Mouse (Mus musculus) right cerebral cortex, postnatal 25 days (tissue): ENCODE results near the gene Ncoa7.
"Not testable (repeated sequence)": the region's sequence is repeated elsewhere in the genome, so short reads cannot be mapped to it uniquely, and the experiment has no call there.

ENCODE experiments used
- DNase-seq: peaks from one replicate; pipeline ENCODE4 v3.0.0; 2022

Gene Ncoa7

DNA sequence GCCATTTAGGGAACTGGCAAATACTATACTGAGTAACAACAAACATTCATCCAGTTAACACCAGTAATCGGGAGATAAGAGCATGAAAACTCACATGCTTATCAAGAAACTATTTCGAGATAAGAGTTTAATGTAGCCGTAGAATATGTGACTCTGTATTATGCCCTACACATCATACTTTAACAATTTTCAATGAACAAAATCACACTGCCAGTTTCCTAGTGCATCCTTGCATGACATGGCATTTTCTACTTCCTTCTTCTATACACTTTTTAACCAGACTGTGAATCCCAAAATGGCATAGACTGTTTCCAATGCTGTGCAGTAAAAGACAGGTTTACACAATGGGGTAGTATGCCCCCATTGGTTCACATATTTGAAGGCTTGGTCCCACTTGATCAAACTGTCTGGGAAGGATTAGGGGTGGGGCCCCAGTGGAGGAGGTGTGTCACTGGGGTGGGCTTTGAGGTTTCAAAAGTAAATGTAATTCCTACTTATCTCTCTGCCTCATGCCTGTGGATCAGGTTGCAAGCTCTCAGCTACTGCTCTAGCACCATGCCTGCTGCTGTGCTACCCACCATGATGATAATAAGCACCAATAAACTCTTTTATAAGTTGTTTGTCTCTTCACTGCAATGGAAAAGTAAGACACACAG lies 15.3 kb downstream of the Ncoa7 start:
- no peak for DNase-seq

DNA sequence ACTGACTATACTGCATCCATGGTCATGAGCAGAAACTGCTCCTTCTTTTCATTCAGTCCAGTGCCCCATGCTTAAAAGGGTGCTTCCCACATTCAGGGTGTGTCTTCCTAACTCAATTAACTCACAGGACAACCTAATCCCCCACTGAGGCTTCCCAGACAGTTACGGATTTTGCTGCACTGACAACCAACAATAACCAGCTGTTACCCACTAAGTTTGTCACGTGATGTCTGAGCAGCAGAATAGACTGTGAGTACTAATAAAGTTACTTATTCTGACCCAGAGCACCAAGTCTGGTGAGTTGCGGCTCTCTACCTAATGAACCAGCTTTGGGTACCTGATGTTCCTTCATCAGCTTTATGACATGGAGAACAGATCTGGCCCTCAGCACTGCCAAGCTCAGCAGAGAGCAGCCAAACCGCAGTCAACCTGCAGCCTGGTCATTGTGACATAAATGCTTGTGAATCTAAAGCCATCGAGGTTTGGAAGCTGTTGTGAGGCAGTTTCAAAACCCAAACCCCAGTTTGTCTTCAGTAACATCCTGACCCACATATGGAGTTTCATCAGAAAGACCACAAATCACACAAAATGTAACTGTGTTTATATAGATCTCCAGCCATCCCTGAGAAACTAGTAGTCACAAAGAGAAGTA lies 16.9 kb downstream of the Ncoa7 start:
- no peak for DNase-seq

DNA sequence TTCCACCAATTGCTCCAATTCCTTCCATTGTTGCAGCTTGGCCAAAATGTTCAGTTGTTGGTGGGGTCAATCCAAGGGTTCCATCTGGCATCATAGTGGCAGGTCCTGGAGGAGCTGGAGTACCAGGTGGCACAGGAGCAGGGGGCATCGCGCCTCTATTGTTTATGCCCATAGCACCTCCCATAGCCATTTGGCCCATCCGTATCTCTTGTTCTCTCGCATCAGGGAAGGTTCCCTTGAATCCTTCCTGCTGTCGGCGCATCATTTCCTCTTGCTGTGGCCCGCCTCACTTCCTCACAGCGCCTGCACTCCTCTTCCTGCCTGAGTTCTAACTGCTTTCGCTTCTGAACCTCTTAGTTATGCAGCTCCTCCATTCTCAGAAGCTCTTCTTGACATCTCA lies 22.2 kb downstream of the Ncoa7 start:
- not testable (repeated sequence) for DNase-seq

GRCm38 (mm10) chr10:30778240-30778639 lies 24.9 kb downstream of the Ncoa7 start:
- DNase-seq, result no peak

DNA sequence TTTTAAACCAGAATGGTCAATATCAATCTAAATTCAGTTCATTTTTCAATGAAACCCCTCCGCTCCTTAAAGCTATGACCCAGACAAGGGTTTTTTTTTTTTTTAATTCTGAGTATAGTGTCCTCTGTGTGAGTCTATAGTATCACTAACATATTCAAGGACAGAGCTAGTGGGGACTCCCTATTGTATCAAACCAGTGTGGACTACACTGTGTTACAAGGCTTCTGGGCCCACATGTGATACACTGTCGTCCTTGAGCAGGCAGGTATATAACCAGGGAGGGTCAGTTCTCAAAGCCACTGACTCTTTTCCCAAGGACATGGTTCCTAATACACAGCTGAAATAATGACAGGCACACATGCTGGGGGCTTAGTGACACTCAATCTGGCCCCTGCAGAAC lies 27.1 kb downstream of the Ncoa7 start:
- DNase-seq, result no peak

- no peak for DNase-seq
These were observed 27.6 kb downstream of the Ncoa7 start for GRCm38 (mm10) chr10:30775568-30775967.

DNA sequence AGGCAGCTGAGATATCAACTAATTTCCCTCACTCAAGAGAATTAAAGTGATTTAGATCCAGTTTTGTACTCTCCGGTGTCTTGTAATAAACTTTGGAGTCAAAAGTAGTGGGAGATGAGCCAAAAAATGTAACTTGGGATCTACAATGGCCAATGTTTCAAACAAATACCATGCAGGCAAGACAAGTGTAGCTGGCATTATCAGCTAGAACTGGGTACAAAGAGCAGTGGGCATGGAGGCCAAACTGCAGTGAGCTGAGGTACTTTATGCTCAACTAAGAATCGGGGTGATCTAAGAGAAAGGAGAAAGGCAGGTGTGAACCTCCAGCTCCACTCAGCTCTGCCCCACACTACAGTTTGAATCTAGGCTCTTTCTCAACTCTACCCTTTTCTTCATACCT lies 28.7 kb downstream of the Ncoa7 start:
- DNase-seq, result no peak

GRCm38 (mm10) chr10:30773181-30773580 lies 29.9 kb downstream of the Ncoa7 start:
- DNase-seq, result no peak

DNA sequence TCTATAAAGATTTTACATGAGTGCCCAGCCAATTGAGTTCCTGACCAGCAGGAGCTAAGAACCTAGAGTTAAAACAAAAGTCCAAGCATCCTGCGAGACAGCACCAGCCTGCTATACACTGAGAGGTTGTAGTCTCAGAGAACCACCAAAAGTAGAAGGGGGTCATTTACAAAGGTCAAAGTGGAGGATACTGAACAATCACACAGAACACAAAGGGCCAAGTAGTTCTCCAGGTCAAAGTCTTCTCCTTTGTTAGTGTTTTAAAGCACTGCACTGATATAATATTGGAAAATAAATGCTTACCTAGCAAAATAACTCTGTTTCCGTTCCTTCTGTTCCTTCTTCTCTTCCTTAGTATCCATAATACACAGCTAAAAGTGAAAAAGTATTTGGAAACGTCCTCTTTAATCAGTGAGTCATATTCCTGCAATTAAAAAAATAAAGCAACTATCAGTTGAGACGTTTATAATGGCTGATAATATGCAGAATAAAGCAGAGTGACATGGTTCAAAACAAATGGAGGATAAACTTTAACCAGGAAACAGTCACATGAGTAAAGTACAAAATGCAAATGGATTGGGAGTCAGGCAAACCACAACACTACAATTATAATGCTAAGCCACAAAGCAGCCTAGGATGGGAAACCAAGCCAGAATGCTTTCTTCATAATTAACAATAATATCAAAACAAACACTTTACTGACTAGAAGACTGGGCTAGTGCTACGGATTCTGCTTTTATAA lies 31.5 kb downstream of the Ncoa7 start:
- no peak for DNase-seq

DNA sequence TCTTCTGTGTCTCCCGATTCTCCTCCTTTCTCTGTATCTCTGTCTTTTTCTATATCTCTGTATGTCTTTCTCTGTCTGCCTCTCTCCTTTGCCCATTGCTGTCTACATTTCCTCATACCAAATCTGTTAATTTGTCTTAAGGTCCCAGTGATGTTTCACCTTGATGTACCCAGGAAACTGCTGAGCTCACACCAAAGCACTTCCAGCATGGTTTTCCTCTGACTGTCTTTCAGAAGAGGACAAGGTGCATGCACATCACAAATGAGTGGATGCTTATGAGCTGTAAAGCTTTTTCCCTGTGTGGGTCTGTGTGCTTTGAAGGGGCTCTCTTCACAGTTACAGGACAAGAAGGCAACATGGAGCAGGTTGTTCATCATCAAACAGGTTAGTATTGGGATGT lies 34.3 kb downstream of the Ncoa7 start:
- no peak for DNase-seq

DNA sequence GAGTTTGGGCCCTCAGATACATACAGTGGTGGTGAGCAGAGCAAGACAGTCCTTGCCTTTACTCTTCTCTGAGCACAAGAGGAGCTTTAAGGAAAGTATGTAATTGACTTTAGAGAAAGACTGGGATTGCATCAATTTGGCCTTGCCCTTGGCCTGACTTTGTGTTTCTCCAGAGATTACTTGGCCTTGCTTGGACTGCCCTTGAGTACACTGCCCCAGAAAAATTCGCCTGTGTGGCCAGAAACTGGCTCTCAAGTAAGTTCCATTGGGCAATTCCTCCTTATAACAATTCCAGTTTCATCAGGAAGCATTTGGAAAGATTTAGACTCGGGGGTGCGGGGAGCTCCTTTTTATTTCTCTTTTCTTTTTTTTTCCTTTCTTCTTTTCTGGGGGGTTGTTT lies 34.9 kb downstream of the Ncoa7 start:
- no peak for DNase-seq

- no peak for DNase-seq
These were observed 39.9 kb downstream of the Ncoa7 start for GRCm38 (mm10) chr10:30763179-30763770.

- no peak for DNase-seq
These were observed 40.7 kb downstream of the Ncoa7 start for GRCm38 (mm10) chr10:30762284-30762964.

DNA sequence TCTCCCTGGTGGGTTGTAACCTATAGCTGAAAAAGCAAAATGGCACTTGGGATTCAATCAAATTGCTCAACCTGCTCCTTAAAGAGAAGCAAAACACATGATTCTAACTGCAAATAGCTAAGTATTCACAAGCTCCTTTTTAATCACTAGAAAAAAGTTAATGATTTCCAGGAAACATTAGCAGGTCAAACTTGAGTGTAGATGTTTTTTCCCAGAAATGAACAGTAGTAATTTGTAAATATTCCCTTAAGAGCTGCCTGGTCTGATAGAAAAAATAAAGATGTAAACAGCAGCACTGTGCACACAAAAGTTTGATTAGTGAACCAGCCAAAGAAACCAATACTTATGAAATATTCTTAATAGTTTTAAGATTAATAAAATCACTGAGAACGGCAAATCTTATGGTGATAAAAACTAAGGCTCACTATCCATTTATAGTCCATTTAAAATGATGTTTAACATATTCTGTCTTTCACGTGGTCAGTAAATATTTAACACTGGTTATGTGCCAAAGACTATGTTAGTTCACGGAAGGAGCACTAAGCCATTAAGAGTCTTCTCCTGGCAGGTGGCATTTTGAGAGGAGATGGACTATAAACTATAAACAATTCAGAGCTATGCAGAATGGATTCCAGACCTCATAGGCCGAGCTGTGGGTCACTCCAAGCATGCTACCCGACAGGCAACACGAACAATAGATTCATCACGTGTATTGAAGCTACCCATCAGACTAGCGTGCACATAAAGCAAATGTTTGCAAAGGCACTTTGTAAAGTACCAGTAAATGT lies 43.6 kb downstream of the Ncoa7 start:
- no peak for DNase-seq

DNA sequence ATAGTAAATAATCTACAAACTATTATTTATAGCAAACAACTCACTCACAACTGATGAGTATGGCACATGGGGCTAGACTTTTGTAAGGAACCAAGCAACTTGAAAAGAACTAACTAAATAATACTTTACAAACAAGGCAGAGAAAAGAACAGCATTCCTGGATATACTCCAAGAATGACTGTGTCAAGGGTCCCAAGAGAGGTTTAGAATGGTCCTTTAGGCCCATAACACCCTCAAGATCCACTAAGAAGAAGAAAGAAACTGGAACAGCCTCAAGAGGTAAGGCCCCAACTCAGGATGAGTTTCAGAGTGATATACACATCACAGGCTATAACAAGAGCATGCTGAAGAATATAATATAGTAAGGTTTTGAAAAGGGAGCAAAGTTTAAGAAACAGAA lies 47.1 kb downstream of the Ncoa7 start:
- no peak for DNase-seq

DNA sequence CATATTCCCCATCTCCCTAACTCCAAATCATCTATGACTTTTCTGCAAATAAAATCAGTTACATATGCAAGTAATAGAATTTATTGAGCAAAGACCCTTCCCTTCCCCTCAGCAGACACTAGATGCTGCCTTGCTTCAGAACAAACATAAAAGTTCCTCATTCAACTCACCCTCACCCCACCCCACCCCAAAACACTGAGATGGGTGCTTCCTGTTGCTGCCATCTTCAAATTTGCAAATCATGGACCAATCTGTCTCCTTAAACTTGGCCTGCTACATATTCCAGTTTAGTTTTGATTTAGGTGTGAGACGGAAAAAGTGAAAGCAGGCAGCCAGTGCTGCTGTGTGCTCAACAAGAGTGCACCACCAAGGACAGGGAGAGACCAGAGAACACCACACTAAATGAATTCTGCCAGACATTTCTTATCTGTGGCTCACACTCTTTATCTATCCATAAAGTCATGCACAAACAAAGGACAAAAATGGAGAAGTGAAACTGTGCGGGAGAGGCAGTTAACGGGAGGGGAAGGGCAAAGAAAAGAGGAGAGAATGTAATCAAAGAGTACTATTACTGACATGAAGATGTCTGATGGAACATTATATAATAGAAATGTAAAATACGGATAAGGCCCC lies 48.2 kb downstream of the Ncoa7 start:
- DNase-seq, result no peak

- DNase-seq, result no peak
These were observed 49.0 kb downstream of the Ncoa7 start for GRCm38 (mm10) chr10:30754082-30754481.

DNA sequence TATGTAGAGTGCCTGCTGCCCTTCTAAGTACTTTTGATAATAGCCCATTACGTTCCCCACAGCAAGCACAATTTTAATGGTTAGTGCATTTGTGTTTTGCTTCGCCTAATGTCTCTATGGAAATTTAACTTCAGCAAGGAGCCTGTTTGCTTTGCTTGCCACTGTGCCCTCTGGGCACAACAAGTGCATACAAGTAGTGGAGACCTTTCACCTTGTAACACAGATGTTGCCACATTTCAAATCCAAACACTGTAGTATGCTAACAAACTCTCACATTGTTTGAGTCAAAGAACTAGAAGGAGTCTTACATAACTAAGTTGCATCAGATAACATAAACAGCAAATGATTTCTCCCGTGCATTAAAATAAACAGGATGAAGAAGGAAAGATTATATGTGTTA lies 50.6 kb downstream of the Ncoa7 start:
- DNase-seq, result no peak

DNA sequence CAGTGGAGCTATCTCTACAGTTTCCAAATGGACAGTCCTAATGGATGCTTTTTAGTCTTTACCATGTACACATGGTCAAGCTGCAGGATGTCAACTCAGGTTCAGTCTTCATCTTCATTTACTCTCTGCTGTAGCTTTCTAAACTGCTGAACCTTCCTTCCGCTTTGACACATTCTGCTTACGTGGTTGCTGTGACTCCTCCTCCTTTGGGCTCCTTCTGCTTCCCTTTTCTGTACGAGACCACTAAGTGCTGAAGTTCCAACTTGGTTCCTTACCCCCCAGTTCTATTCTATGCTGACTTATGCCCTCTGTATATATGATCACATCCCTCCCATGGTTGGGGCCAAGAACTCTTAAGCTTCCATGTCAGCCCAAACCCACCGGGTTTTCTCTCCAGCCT lies 51.5 kb downstream of the Ncoa7 start:
- DNase-seq, result no peak

DNA sequence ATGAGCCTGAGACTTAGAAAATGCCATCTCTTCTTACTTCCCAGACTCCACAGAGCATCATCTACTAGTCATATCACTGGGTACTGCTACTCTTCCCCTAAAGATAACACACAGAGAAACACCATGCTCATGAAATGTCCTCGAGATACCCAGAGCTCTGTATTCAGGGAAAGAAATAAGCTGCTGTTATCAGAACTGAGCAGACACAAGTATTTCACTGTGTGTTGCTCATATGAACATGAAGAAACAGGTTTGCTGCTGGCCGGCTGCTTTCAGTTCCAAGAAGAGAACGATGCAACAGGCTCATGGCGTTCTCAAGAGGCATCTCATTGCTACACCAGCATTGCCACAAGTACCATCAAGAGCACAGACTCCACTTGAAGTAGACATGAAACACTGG lies 53.3 kb downstream of the Ncoa7 start:
- no peak for DNase-seq

DNA sequence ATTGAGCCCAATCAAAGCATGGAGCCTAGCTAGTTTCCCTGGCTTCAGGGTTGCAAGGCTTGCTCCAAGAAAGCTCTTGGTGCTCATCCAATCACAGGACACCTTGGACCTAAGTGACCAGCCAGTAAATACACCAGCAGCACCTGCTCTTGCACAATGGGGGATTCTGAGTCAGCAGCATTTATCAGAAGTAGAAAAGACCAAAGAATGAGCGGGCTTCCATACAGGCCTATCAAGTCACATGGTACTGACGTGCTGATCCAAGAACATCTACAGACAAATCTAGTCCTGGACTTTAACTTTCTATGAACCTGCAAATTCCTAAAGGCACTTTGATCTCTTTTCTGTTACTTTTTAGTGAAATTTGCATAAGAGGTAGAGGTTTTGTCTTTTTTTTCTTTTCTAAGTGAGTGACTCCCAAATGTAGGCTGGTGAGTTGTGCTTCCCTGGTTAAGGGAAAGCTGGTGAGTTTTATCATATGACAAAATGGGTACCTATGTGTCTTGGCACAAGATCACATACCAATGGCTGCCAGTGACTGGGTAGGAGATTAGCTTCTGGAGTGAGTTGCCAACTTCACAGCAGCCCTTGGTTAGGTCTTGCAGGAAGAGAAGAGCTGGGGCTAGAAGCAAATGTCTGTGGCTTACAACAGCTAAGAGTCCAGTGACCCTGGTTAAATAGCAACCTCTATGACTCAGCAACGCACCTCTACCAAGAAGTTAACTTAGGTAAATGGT lies 57.7 kb downstream of the Ncoa7 start:
- no peak for DNase-seq
